Mouse (Mus musculus) layer of hippocampus, adult 18-20 months (tissue): ENCODE results near the gene Prkaca. TPM values are rescaled to one million over a fixed set of nuclear protein-coding genes. Genes with fewer than 3 reads are reported as not detected.

Source experiments
- DNase-seq, 2 experiments: peaks; one replicate each; pipeline ENCODE4 v3.0.0; 2022; ENCODE audit warnings: low spot score in 2 of 2
- microRNA-seq, 2 experiments: library from miRNA; unstranded; fragments of <30 nt; microRNA quantifications; one replicate each; pipeline ENCODE4 v1.2.0; 2021
- total RNA-seq, 2 experiments: library from RNA; stranded (reverse); gene quantifications; 2 replicates each; pipeline ENCODE4 v1.2.3; 2021

Gene Prkaca
- total RNA-seq, 2 experiments from 2014 or later, result 274 to 277 TPM

- DNase-seq, result no peak
Measured at GRCm38 (mm10) chr8:84029272-84029671, 56.5 kb downstream of the Prkaca start.

- DNase-seq, result no peak
Measured at GRCm38 (mm10) chr8:84032777-84033176, 60.0 kb downstream of the Prkaca start.

DNA sequence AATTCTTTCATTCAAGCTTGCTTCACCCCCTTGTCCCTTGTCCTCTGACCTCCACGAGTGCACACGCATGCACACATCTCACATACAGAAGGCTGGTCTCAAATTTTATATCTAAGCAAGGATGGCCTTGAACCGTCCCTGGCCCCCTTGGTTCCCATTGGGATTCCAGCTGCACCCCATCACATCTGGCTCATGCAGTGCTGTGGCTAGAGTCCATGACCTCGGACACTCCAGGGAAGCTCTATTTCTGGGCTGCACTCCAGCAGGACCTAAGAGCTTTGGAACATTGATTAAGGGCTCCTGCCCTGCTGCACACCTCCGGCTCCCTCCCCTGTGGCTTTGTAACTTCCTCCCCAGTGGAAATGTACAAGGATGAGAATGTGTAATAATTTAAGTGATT is 65.2 kb downstream of the Prkaca start:
- DNase-seq, result no peak

DNA sequence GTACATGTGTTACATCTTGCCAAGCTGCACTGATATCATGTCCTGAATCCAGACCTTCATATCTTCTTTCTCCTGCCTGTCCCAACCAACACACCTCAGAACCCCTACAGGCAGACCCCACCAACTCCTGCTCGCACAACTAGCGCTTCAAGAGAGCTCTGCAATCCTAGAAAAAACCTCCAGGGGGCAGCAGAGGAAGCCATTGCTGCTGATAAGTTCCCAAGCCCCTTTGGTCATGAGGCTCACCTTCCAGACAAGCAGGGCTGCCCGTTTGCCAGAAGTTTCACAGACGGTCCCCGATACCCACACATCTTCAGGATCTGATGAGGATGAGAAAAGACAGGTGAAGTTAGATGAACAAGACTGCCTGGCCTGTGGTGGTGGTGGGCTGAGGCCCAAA is 66.3 kb downstream of the Prkaca start:
- peak; percentile 53 to 87 for DNase-seq

- DNase-seq, result peak in 1 of 2 experiments; percentile 29
Measured at GRCm38 (mm10) chr8:84042066-84042947, 69.5 kb downstream of the Prkaca start, which contains the start of gene Il27ra. TSS of gene Il27ra (minus strand) at chr8:84042589.

GRCm38 (mm10) chr8:84042948-84043342 is 70.2 kb downstream of the Prkaca start:
- no peak for DNase-seq

DNA sequence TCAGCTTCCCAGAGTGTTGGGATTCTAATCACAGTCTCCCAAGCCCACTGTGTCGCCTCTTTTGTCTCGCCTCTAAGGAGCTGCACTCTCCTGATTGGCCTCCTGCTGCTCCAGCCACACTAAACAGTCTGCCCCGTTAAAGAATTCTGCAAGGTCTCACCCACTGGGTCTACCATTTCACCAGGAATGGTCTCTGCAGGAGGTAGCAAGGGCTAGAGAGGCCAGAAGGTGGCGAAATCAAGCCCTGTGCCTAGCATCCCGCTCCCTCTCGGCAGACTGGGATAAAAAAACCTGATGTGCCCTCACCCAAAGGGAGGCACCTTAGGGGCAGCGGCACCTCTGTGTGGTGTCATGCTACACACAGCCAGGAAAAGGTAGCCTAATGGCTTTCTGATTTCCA is 71.3 kb downstream of the Prkaca start:
- no peak for DNase-seq

GRCm38 (mm10) chr8:84044900-84045299 is 72.1 kb downstream of the Prkaca start, which contains the start of gene Rln3:
TSS of gene Rln3 (minus strand) at chr8:84045000.
- DNase-seq, result no peak

Small RNA genes lying within 50 kb of the gene (microRNA-seq; reads per million reads assigned to microRNA genes)
- gene Gm44330 (0 to 0.25 reads per million in 2 experiments), gene Gm44450 (0 reads per million in 2 experiments), gene Mir1199 (0.98 to 0.99 reads per million in 2 experiments), gene Mir8111 (5.4 to 11.7 reads per million in 2 experiments)

Other genes starting within 250 kb of the Prkaca start
- 10 to 100 TPM in 1 of 2 experiments, 1 to 10 TPM in 1; 8.8 to 10.5 TPM for gene Adgre5, start 231.7 kb upstream of the Prkaca start, total RNA-seq
- gene Adgrl1, start 72.9 kb upstream of the Prkaca start, total RNA-seq, result 100 to 1,000 TPM; 306 to 309 TPM
- under 1 TPM; 0.68 to 0.72 TPM for gene Gm10644, start 17.8 kb upstream of the Prkaca start, total RNA-seq
- under 1 TPM; 0.36 to 0.47 TPM for gene Asf1b, start 17.5 kb upstream of the Prkaca start, total RNA-seq
- gene Samd1, start 24.7 kb downstream of the Prkaca start, total RNA-seq, result 10 to 100 TPM; 42.1 to 44.4 TPM
- gene 1700067K01Rik, start 28.5 kb downstream of the Prkaca start, total RNA-seq, result under 1 TPM; 0.50 to 0.61 TPM
- gene 2210011C24Rik, start 39.2 kb downstream of the Prkaca start, total RNA-seq, result 1 to 10 TPM in 1 of 2 experiments, under 1 TPM in 1; 0.63 to 2.0 TPM
- gene Palm3, start 48.5 kb downstream of the Prkaca start, total RNA-seq, result 1 to 10 TPM; 3.5 to 4.1 TPM
- gene Il27ra, start 69.6 kb downstream of the Prkaca start, total RNA-seq, result 1 to 10 TPM; 1.6 to 1.9 TPM
- not detected for gene Rln3, start 72.0 kb downstream of the Prkaca start, total RNA-seq
- gene Gm10643, start 92.1 kb downstream of the Prkaca start, total RNA-seq, result 1 to 10 TPM; 4.9 to 5.6 TPM
- 10 to 100 TPM; 27.3 to 28.1 TPM for gene Rfx1, start 93.8 kb downstream of the Prkaca start, total RNA-seq
- 10 to 100 TPM; 16.9 to 17.6 TPM for gene Dcaf15, start 131.8 kb downstream of the Prkaca start, total RNA-seq
- not detected for gene Podnl1, start 153.0 kb downstream of the Prkaca start, total RNA-seq
- gene Cc2d1a, start 174.9 kb downstream of the Prkaca start, total RNA-seq, result 10 to 100 TPM; 57.4 to 61.0 TPM
- gene 4930432K21Rik, start 175.0 kb downstream of the Prkaca start, total RNA-seq, result 1 to 10 TPM; 3.1 to 3.2 TPM
- 1 to 10 TPM; 2.3 to 2.7 TPM for gene Nanos3, start 212.2 kb downstream of the Prkaca start, total RNA-seq